Mouse (Mus musculus): ENCODE results near the gene Nova2.

- TF ChIP-seq CTCF (conservative IDR thresholded peaks at IDR 0.05; ENCODE audit: low read length) (no peak), NANOG (IDR thresholded peaks at IDR 0.05; ENCODE audit: borderline replicate concordance, low read length) (no peak), POU5F1 (IDR thresholded peaks at IDR 0.05; ENCODE audit: borderline replicate concordance, low read length) (no peak)
Observed at GRCm38 (mm10) chr7:19002848-19003498, 77.3 kb downstream of the Nova2 start.

Measured in E14TG2a.4 (cell line).